Mouse (Mus musculus): Measurements from ENCODE around the gene Fbxo2.

Fbxo2 gene

DNA sequence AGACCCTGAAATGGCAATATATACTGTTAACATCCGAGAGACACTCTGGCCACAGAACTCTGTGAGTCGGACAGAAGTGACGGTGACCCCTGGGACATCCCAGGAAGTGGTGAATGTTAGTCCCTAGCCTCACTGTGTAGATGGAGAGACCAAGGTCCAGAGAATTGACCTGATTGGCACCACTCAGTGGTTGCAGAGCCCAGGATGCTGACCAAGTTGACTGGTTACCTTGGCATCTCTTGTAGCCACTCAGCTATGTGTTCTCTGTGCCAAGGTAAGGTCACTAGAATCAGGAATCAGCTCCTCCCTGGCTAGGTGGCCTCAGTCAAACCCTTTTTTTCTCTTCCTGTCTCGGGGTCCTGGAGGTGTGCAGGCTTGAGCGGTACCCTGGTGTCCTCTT is 16.7 kb upstream of the Fbxo2 start:
- no peak for DNase-seq (ENCODE audit: low spot score in 2 of 2)

DNA sequence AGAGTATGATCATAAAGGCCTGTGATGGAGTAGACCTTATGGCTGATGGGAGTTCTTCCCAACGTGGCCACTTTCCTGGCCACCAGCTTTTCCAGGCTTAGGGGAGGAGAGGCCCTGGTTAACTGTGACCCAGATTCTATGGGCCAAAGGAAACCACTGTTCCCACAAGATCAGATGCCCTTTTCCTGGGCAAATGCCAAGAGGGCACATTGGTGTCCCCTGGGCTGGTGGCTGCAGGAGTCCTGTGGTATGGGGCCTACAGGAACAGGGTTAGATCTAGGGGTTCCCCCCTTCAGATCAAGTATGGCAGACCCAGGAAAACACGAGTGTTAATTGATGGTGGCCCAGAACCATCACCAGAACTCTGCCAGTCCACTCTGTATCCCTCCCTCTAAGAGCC is 12.7 kb upstream of the Fbxo2 start:
- no peak for DNase-seq (ENCODE audit: low spot score in 2 of 2)

DNA sequence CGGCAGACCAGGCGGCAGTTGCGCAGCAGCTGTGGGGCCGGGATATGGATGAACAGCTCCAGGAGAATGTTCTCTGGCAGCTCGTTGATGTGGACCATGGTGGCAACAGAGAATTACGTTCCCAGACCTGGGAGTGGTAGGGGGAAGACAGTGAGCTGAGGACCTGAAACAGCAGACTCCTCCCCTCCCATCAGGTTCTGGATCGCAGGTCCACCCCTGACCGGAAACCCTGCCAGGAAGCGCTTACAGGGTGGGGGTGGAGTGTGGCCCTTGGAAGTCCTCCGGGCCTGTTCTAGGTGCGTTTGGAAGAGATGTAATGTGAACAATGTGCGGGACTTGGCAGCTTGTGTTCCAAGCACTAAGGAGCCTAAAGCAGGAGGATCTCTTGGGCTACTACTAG is 10.9 kb upstream of the Fbxo2 start:
- DNase-seq (ENCODE audit: low spot score in 2 of 2): no peak

DNA sequence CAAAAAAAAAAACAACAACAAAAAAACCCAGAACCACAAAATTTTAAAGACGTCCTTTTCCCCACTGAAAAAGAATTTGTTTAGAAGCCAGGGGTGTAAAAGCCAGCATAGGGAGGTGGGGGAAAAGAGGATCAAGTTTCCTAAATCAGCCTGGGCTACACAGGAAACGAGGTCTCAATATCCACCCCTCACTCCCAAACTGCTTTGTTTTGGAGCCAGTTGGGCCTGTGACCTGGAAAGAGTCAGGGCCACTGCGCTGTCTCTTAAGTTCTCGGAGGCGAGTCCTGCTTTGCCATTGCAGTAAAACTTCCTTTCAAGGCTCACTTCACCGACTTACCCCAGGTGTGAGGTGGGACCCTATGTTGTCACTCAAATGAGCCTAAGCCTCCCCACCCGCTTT is 10.2 kb upstream of the Fbxo2 start:
- DNase-seq (ENCODE audit: low spot score in 2 of 2): no peak

DNA sequence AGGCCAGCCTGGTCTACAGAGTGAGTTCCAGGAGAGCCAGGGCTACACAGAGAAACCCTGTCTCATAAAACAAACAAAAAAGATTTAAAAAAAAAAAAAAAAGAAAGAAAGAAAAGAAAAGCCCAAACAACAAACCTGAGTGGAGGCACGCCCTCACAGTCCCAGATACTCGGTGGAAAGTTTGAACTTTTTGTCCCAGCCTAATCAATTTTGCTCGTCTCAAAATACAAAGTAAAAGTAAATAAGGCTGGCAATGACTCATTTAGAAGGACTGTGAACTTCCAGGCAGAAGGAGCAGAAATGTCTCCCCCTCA is 9.5 kb upstream of the Fbxo2 start:
- DNase-seq (ENCODE audit: low spot score in 2 of 2): no peak

DNA sequence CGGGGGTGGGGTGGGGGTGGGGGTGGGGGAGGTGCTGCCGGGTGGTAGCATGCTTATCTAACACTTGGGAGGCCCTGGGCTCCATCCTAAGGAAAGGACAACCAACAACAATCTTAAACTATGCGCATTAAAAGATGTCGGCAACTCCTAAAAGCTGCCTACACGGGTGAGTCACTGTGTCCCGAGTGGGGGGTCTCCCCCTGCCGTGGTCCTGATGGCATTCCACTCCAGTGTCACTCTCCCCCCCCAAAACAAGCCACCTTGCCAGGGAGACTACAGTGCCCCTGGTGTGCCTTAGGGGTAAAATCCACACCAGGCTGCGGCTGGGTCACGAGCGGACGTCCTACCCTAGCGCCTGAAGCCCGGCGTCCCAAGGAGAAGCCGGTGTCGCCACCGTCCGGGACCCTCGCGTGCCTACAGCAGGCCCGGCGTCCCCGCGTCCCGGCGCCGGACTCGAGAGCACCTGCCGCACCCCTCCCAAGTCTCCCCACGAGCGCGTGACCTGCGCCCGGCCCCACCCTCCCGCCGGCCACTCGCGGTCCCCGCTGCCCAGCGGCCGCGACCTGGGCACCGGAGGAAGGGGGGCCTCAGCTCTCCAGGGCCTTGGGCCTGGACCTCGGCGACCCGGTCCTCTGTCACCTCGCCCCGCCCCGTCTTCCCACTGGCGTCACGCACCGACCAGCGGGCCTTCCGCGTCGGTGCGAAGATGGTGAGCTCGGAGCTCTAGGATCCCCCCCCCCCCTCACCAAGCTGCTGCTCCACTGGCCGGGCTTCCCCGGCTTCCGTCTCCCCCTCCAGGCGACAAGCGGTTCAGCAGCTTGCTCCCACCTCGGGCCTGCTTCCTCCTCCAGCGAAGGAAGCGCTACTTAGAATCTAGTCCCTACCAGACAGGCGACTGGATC is 8.9 kb upstream of the Fbxo2 start, which contains the start of gene Fbxo6:
Fbxo6 (minus strand) TSS at position 874 of the 902 bp plus-strand sequence.
- peak; percentile 77 to 81 for DNase-seq (ENCODE audit: low spot score in 2 of 2)

DNA sequence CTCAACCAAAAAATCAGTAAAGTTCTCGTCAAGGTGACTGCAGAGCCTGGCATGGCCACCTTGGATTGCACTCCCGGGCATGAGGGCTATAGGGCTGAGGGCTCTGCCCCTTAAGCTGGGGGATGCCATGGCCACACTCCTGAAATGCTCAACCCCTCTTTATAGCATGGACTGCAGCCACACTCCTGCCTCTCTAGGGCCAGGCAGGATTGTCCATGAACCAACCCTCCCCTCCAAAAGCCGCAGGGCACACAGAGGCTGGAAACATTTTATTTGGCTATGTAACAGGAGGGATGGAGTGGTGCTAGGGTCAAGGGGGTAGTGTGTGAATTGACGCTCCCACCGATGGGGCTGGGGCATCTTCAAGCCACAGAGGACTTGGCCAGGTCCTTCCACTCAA is 7.9 kb upstream of the Fbxo2 start:
- no peak for DNase-seq (ENCODE audit: low spot score in 2 of 2)

DNA sequence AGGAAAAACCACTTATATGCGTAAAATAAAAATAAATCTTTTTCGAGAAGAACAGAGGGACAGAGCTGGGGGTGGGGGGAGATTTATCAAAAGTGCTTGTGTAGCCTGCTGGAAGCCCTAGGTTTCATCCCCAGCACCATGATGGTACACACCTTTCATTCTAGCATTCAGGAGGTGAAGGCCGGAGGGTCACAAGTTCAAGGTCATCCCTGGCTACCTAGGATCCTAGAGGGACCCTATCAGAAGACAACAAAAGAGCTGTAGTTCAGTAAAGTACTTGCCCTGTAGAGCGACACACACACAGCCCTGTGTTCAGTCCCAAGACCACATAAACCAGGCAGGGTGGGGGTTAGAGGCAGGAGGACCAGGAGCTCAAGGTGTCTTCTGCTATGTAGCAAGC is 6.4 kb upstream of the Fbxo2 start:
- DNase-seq (ENCODE audit: low spot score in 2 of 2): no peak

DNA sequence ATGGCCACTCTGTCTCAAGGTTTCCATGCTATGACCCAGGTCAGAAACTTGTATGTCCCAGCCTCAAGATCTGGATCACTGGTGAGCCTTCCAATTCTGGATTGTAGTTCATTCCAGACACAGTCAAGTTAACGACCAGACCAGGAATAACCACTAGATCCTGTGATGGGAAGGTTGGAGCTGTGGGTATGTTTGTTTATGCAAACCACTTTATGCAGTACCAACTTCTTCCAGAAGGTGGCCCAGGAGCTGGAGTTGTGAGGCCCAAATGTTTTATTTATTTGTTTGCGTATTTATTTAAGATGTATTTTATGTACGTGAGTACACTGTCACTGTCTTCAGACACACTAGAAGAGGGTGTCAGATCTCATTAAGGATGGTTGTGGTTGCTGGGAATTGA is 5.4 kb upstream of the Fbxo2 start:
- peak in 1 of 2 experiments; percentile 60 for DNase-seq (ENCODE audit: low spot score in 2 of 2)

DNA sequence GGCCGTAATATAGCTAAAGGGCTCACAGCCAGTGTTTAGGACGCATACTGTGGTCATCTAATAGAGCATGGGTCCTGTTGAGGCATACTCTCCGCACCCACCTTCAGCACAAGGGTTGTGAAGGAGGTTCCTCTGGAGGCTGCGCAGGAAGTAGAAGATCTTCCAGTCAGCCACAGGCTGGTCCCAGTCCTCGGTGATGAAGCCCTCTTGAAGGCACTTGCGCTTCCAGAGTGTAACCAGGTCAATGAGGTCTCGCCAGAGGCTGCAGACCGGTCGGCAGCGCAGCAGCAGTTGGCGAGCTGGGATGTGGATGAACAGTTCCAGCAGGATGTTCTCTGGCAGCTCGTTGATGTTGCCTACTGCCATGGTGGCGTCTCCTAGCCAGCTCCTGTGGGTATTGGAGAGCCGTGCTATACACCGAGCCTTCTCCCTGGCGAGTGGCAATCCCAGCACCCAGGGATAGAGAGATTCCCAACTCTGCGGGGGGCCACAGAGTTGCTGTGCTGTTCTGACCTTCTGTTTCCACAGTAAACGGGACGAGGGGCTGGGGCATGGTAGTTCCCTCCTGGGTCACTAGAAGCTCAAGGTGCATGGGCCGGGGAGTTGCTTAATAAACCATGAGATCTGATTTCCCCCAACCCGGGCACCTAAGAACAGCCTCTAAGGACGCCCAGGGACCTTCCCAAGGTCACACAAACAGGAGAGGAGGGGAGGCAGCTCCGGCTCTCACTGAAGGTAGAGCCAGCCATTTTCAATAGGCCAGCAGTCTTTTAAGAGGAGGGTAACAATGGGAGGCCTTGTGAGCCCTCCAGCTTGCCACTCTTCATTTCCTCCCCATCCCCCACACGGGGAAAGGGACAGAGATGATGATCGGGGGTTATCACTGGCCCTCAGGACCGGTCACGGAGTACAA is 1.7 kb upstream of the Fbxo2 start:
- DNase-seq (ENCODE audit: low spot score in 2 of 2): peak in 1 of 2 experiments; percentile 45

DNA sequence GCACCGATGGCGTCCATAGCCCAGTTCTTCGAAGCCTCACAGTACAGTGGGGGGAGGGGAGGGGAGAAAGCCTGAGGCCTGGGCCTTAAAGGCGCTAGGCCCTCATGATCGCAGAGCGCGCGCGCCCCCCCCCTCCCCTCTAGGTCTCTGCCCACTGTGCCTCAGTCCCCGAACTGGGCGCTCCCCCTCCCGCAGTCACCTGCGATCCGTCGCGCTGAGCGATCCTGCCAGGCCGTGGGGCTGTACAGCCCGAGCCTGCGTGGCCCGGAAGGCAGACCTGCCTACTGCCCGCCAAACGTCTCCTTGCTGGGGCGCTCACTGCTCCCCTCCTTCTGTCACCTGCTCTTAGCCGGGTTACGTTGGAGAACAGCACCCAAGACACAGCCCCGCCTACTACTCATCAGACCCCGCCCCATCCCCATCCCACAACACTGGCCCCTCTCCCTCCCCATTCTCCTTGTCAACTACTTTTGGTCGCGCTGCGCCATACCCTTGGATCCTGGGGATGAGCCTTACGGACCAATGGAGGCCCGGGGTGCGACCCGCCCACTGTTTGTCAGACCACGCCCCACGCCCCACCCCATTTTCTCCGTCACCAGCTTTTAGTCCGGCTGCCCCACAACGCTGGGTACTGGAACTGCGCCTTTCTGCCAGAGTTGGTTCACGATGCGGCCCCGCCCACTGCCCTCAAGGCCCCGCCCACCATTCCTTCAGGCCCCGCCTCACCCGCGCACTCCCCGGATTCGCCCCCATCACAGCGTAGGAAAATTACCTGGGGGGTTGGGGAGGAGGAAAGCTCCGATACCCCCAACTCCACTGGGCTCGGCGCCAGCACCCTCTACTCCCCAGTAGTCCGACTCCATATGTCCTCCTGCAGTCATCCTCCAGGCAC is 631 bp upstream of the Fbxo2 start:
- DNase-seq (ENCODE audit: low spot score in 2 of 2): peak; percentile 90 to 95

DNA sequence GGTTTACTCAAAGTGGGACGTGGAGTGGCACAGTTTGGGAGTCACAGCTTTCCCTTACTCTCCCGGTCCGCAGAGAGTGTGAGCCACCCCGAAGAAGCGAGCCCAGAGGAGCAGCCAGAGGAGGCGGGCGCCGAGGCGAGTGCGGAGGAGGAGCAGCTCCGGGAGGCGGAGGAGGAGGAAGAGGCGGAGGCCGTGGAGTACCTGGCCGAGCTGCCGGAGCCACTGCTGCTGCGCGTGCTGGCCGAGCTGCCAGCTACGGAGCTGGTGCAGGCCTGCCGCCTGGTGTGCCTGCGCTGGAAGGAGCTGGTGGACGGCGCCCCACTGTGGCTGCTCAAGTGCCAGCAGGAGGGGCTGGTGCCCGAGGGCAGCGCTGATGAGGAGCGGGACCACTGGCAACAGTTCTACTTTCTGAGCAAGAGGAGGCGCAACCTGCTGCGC is 3.6 kb downstream of the Fbxo2 start:
- peak; percentile 63 to 71 for DNase-seq (ENCODE audit: low spot score in 2 of 2)

DNA sequence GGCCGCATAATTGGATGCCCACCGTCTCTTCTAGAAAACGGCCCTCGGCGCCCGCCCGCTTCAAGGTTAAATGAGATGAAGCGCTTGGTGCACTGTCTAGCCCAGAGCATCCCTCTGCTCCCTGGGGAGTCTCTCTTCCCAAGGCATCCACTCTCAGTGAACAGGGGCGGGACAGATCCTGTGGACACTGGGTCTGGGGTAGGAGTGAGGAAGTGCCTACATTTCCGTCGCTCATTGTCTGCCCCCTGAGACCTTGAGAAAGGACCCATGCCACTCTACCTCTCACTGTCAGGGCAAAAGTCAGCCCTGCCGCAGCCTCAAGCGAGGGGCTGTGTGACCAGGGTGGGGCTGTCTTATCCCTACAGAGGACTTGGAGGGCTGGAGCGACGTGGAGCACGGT is 4.0 kb downstream of the Fbxo2 start:
- no peak for DNase-seq (ENCODE audit: low spot score in 2 of 2)

DNA sequence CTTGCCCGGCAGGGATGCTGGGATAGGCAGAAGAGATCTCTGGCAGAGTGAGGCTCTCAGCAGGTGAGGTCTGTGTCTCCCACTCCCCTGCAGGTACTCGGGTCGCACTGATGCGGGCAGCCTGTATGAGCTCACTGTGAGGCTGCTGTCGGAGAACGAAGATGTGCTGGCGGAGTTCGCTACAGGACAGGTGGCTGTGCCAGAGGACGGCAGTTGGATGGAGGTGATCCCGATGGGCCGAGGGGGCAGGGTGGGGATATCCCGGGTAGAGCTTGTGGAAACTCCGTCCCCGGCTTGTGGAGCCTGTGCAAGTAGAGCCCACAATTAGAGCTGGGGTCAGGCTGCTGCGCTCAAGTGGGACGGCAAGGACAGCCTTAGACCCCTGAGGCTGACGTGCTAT is 5.1 kb downstream of the Fbxo2 start:
- no peak for DNase-seq (ENCODE audit: low spot score in 2 of 2)

DNA sequence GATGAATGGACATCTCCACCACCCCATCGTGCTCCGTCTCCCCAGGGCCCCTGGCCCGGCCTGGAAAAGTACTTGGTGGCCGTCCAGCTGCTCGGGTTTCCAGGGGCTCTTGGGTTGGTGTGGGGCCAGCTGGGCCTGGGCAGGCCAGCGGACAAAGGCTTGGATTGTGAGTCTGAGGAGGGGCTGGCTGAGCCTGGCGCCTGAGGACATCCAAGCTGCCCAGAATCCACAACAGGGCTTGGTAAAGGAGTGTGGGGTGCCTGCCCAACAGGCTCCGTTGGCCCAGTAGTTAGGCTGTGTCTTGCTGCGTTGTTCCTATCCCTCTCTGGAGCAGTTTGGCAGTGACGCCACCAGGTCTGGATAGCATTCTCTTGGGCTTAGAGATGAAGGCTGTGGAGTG is 6.0 kb downstream of the Fbxo2 start:
- DNase-seq (ENCODE audit: low spot score in 2 of 2): peak in 1 of 2 experiments; percentile 73

DNA sequence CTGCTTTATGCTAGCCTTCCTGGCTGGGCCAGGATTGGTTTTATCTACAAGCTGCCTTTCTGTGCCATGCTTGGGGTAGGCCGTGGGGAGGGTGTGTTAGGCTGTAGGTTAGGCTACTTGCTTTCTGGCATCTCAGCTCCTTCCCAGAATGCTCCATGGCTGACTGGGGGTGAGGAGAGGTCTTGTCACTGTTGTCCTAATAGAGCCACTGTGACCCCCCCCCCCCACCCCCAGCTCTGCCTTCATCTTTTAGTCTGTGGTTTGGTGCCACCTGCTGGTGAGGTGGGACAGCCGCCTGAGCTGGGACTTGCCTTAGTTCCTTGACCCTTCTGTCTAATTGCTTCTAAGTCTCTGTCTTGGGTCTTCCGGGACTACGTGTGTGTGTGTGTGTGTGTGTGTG is 6.6 kb downstream of the Fbxo2 start:
- DNase-seq (ENCODE audit: low spot score in 2 of 2): peak in 1 of 2 experiments; percentile 82

DNA sequence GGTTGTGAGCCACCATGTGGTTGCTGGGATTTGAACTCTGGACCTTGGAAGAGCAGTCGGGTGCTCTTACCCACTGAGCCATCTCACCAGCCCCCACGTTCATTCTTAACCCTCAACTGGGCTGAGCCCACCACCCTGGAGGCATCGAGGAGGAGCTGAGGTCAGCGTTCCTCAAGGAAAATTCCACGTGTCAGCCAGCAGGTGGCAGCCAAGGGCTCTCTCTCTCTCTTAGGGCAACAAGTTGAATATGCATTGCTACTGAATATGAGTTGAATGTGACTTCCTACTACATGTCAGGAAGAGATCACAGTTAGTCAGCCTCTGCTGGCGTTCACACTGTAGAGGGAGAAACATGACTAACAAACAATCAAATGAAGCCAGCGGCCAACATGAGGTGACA is 7.9 kb downstream of the Fbxo2 start:
- DNase-seq (ENCODE audit: low spot score in 2 of 2): peak in 1 of 2 experiments; percentile 72

DNA sequence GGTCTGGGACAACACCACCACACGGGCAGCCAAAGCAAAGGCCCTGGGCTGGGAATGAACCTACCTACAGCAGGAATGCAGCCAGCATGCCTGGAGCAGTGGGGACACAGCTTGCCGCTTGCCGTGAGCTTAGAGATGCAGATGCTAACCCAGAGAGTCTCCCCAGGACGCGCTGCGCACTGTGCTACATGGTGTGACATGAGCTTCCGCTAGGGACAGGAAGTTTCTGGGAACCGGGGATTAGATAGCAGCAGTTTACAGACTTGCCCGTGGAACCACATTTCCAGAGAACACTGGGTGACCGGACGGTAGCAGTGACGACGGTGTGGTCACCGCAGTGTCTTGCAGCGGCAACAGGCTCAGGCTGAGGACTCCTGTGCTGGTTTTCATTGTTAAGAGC is 9.2 kb downstream of the Fbxo2 start:
- DNase-seq (ENCODE audit: low spot score in 2 of 2): no peak

DNA sequence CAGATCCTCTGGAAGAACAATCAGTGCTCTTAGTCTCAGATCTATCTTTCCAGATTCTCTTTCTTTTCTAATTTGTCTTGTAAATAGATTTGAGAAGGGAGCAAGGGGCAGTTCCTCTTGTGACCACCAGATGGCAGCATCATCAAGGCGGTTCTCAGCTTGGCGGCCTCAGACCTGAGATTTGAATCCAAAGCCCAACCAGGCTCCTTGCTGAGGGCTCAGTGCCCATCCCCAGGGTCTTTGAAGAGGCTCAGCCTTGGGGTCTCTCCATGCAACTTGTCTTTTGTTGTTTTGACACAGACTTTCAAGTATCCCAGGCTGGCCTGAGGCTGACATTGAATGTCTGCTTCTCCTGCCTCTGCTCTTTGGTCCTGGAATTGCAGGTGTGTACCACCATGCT is 10.4 kb downstream of the Fbxo2 start:
- peak in 1 of 2 experiments; percentile 63 for DNase-seq (ENCODE audit: low spot score in 2 of 2)

DNA sequence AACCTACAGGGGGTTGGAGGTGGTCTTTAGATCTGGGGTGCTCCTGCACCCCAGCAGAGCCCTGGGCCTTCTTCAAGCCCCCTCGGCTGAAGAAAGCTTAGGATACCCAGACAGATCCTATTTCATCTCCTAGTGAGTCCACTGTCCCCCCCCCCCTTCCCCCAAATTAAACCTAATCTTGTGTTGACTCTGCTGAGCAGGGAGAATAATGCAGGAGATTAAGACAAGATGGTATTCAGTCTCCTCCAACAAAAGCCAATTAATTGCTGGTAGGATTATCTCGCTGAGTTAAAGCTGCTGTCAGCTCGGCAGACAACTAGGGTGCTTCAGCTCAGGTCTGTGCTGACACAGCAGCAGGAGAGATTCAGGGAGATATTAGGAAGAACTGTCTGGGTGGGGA is 10.8 kb downstream of the Fbxo2 start:
- no peak for DNase-seq (ENCODE audit: low spot score in 2 of 2)

DNA sequence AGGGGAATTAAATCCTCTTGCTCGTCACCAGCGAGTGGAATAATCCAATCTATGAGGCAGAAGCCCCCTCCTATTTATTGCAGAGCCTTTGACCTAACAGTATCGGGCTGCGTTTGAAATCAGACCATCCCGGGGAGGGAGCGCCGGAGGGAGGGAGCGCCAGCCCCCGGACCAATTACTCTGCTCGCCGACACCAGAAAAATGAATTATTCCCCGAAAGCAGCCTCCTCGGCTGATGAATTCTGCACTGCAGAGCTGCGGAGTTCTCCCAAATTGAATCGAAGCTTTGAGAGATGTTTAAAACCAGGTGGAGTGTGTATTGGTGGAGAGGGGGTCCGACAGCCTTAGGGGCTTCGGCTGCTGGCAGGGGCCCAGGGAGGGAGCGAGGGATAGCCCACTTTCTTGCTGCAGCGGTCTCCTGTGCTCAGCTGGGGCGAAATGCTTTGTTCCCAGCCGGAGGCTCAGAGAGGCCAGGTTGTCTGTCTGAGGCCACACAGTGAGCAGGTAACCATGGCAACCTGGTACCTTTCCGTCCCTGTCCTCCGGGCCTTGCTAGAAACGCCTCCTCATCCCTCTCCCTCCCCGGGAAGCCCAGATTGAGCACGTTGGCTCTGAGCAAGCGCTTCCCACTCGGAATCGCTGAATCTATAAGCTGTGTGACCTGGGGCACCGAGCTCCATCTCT is 13.5 kb downstream of the Fbxo2 start:
- peak in 1 of 2 experiments; percentile 32 for DNase-seq (ENCODE audit: low spot score in 2 of 2)

All from cerebellum, postnatal 4 days (tissue).